Mouse (Mus musculus): ENCODE data around the gene Adrm1. TPM values are rescaled to one million over a fixed set of nuclear protein-coding genes. Genes with fewer than 3 reads are reported as not detected.

The Adrm1 gene
- total and polyA plus RNA-seq, 3 experiments, result 76.0 to 89.0 (median 79.2) TPM

GRCm38 (mm10) chr2:180187362-180187761, 16.1 kb downstream of the Adrm1 start:
- DNase-seq, result no peak
- no peak overlapping the region for H3K4me3 ChIP-seq
- intact Hi-C loops (cut with DNase I), result no loop called here
- WGBS, result 91% methylated on average over 11 of the region's 11 CpGs
- no peaks in the 10 kb centered on the region for H3K36me3 ChIP-seq (ENCODE audit: control insufficient read depth, insufficient read depth, low read length)
- TF ChIP-seq EP300 (IDR thresholded peaks at IDR 0.05; ENCODE audit: insufficient read depth, low read depth, low read length) (no peak), POLR2A (IDR thresholded peaks at IDR 0.05; ENCODE audit: insufficient read depth, low read depth, low read length) (no peak), CTCF (IDR thresholded peaks at IDR 0.05) (no peak)
- H3K79me2 ChIP-seq (replicated peaks; ENCODE audit: control insufficient read depth, insufficient read depth, low read length), result no peaks in the 10 kb centered on the region
- H3K4me1 ChIP-seq (ENCODE audit: control insufficient read depth, insufficient read depth, low read length), result no peaks in the 10 kb centered on the region
- H3K9ac ChIP-seq (ENCODE audit: low read depth, low read length), result no peak overlapping the region
- no peak overlapping the region for H3K27ac ChIP-seq
- H3K27me3 ChIP-seq (ENCODE audit: control insufficient read depth, insufficient read depth, low read length), result no peaks in the 10 kb centered on the region

GRCm38 (mm10) chr2:180196610-180197322, 25.5 kb downstream of the Adrm1 start:
- Histone ChIP-seq H3K27ac (no peak overlapping the region), H3K79me2 (replicated peaks; ENCODE audit: control insufficient read depth, insufficient read depth, low read length) (no peaks in the 10 kb centered on the region), H3K4me3 (no peak overlapping the region), H3K27me3 (ENCODE audit: control insufficient read depth, insufficient read depth, low read length) (no peaks in the 10 kb centered on the region), H3K4me1 (ENCODE audit: control insufficient read depth, insufficient read depth, low read length) (no peaks in the 10 kb centered on the region), H3K9ac (ENCODE audit: low read depth, low read length) (no peak overlapping the region), H3K36me3 (ENCODE audit: control insufficient read depth, insufficient read depth, low read length) (no peaks in the 10 kb centered on the region)
- intact Hi-C loops (cut with DNase I), result no loop called here
- TF ChIP-seq EP300 (IDR thresholded peaks at IDR 0.05; ENCODE audit: insufficient read depth, low read depth, low read length), result no peak
- TF ChIP-seq POLR2A (IDR thresholded peaks at IDR 0.05; ENCODE audit: insufficient read depth, low read depth, low read length), result no peak
- no peak for TF ChIP-seq CTCF (IDR thresholded peaks at IDR 0.05)
- no peak for DNase-seq
- WGBS, result 69% methylated on average over 8 of the region's 12 CpGs

DNA sequence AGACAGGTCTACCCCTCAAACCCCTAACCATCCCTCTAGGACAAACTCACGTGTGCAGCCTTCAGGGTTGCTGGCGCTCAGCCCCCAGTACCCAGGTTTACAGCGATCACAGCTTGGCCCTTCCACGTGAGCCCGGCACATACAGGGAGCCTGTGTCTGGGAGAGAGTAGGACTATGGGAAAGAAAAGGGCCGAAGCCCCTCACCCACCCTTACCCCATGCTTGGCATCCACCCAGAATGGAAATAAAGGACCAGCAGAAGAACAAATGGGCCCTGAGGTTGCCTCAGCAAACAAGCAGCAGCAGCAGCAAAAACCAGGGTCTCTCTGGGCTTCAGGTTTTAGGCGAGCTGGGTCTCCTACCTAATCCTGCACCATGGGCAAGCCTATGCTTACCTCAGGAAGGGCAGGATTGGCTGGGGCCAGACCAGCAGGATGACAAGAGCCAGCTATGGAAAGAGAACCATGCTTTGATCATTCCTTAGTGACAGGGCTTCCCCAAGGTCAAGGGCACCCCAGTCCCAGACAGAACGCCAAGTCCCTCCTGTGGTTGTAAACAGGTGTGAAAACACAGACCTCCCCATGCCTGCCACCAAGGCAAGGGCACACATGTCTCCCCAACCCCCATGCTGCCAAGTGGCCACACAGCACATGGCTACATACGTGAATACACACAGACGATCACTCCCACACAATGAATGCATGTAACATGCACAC, 26.2 kb downstream of the Adrm1 start:
- H3K79me2 ChIP-seq (replicated peaks; ENCODE audit: control insufficient read depth, insufficient read depth, low read length), result no peaks in the 10 kb centered on the region
- no peaks in the 10 kb centered on the region for H3K36me3 ChIP-seq (ENCODE audit: control insufficient read depth, insufficient read depth, low read length)
- WGBS, result 85% methylated on average over 10 of the region's 10 CpGs
- no peak for DNase-seq
- H3K27me3 ChIP-seq (ENCODE audit: control insufficient read depth, insufficient read depth, low read length), result no peaks in the 10 kb centered on the region
- no peak overlapping the region for H3K4me3 ChIP-seq
- no peak for TF ChIP-seq POLR2A (IDR thresholded peaks at IDR 0.05; ENCODE audit: insufficient read depth, low read depth, low read length)
- TF ChIP-seq CTCF (IDR thresholded peaks at IDR 0.05), result no peak
- TF ChIP-seq EP300 (IDR thresholded peaks at IDR 0.05; ENCODE audit: insufficient read depth, low read depth, low read length), result no peak
- intact Hi-C loops (cut with DNase I), result no loop called here
- no peak overlapping the region for H3K27ac ChIP-seq
- H3K4me1 ChIP-seq (ENCODE audit: control insufficient read depth, insufficient read depth, low read length), result no peaks in the 10 kb centered on the region
- no peak overlapping the region for H3K9ac ChIP-seq (ENCODE audit: low read depth, low read length)

DNA sequence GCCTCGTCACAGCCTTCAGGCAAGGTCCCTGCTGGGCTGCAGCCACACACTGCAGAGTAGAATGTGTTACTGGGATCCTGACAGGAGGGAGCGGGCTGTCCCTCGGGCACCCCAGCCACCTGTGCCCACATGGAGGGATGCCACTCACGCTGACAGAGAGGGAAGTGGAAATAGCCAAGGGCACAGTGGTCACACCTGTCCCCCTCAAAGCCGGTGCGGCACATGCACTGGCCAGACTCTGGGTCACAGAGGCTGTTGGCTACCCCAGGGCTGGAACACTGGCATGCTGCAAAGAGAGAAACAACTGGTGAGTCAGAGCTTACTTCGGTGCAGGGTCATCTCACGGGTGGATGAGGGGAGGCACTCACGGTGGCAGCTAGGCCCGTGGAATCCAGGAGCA, 27.5 kb downstream of the Adrm1 start:
- intact Hi-C loops (cut with DNase I), result no loop called here
- no peak for DNase-seq

DNA sequence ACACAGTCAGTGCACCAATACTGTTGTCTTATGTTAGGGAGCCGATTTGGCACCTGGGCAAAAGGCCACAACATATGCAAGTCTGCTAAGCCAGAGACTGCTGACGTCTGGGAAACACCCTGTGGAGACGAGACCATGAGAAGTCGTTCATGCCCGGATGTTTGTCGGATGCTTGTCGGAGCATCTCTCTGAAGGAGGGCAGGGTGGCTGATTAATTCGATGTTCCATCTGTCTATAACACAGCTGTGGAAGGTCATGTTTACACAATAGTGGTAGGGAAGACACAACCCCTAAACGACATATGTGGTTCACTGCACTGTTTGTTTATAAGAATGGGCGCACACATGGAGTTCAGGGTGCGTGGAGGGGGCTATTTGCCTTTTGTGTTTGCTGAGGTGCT, 29.4 kb downstream of the Adrm1 start:
- intact Hi-C loops (cut with DNase I), result loop anchor here (10.0 kb wide), 1 partner anchor 144 kb away; no protein-coding TSS in a partner anchor
- no peaks in the 10 kb centered on the region for H3K79me2 ChIP-seq (replicated peaks; ENCODE audit: control insufficient read depth, insufficient read depth, low read length)
- DNase-seq, result no peak
- H3K4me3 ChIP-seq, result no peak overlapping the region
- H3K27ac ChIP-seq, result no peak overlapping the region
- WGBS, result 79% methylated on average over 11 of the region's 11 CpGs
- H3K9ac ChIP-seq (ENCODE audit: low read depth, low read length), result no peak overlapping the region
- no peaks in the 10 kb centered on the region for H3K27me3 ChIP-seq (ENCODE audit: control insufficient read depth, insufficient read depth, low read length)
- H3K36me3 ChIP-seq (ENCODE audit: control insufficient read depth, insufficient read depth, low read length), result no peaks in the 10 kb centered on the region
- peaks cover 1% of the 10 kb centered on the region; the same call in 1 of the 2 replicates for H3K4me1 ChIP-seq (ENCODE audit: control insufficient read depth, insufficient read depth, low read length)
- no peak for TF ChIP-seq EP300 (IDR thresholded peaks at IDR 0.05; ENCODE audit: insufficient read depth, low read depth, low read length)
- TF ChIP-seq POLR2A (IDR thresholded peaks at IDR 0.05; ENCODE audit: insufficient read depth, low read depth, low read length), result no peak
- no peak for TF ChIP-seq CTCF (IDR thresholded peaks at IDR 0.05)

More for the DNA sequence above, 27.5 kb downstream of the Adrm1 start:
- no peak overlapping the region for H3K9ac ChIP-seq (ENCODE audit: low read depth, low read length)
- no peaks in the 10 kb centered on the region for H3K79me2 ChIP-seq (replicated peaks; ENCODE audit: control insufficient read depth, insufficient read depth, low read length)
- no peaks in the 10 kb centered on the region for H3K36me3 ChIP-seq (ENCODE audit: control insufficient read depth, insufficient read depth, low read length)
- WGBS, result 90% methylated on average over 10 of the region's 10 CpGs
- H3K4me1 ChIP-seq (ENCODE audit: control insufficient read depth, insufficient read depth, low read length), result no peaks in the 10 kb centered on the region
- no peak overlapping the region for H3K27ac ChIP-seq
- no peak overlapping the region for H3K4me3 ChIP-seq
- TF ChIP-seq POLR2A (IDR thresholded peaks at IDR 0.05; ENCODE audit: insufficient read depth, low read depth, low read length), result no peak
- H3K27me3 ChIP-seq (ENCODE audit: control insufficient read depth, insufficient read depth, low read length), result no peaks in the 10 kb centered on the region

DNA sequence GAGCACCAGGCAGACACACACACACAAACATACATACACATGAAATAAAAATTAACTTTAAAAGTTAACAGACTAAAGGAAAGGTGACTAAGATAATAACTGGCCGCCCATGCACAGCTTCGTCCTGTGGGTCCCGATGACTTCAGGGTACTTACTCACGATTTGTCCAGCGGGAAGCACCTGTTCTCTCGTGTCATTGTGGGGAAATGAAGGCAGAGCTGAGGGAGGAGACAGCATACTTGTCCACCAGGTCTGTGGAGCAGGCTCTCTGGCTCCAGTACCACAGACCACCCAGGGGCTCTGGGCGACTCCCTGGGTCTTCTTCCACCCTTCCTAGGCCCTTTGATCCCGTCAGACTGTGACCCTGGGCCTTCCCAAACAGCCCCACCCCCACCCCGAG, 30.0 kb downstream of the Adrm1 start:
- Histone ChIP-seq H3K27me3 (ENCODE audit: control insufficient read depth, insufficient read depth, low read length) (no peaks in the 10 kb centered on the region), H3K4me3 (no peak overlapping the region), H3K4me1 (ENCODE audit: control insufficient read depth, insufficient read depth, low read length) (peaks cover 3% of the 10 kb centered on the region), H3K79me2 (replicated peaks; ENCODE audit: control insufficient read depth, insufficient read depth, low read length) (no peaks in the 10 kb centered on the region), H3K36me3 (ENCODE audit: control insufficient read depth, insufficient read depth, low read length) (no peaks in the 10 kb centered on the region), H3K27ac (no peak overlapping the region), H3K9ac (ENCODE audit: low read depth, low read length) (no peak overlapping the region)
- WGBS, result 79% methylated on average over 9 of the region's 9 CpGs
- no peak for DNase-seq
- TF ChIP-seq EP300 (IDR thresholded peaks at IDR 0.05; ENCODE audit: insufficient read depth, low read depth, low read length), result no peak
- no peak for TF ChIP-seq CTCF (IDR thresholded peaks at IDR 0.05)
- TF ChIP-seq POLR2A (IDR thresholded peaks at IDR 0.05; ENCODE audit: insufficient read depth, low read depth, low read length), result no peak
- intact Hi-C loops (cut with DNase I), result loop anchor here (10.0 kb wide), 1 partner anchor 143 kb away; no protein-coding TSS in a partner anchor
